Mouse (Mus musculus) bone marrow macrophage, adult 2 months (primary cell): ENCODE data around the gene Pvalb. TPM values are rescaled to one million over a fixed set of nuclear protein-coding genes. Genes with fewer than 3 reads are reported as not detected.

ENCODE experiments used
- H3K27ac ChIP-seq: 2 replicates; pipeline ENCODE4 v1.5.1; 2012; ENCODE audit warnings: low read depth, low read length; ENCODE audit not compliant: insufficient read depth
- H3K4me1 ChIP-seq: 2 replicates; pipeline ENCODE4 v1.6.1; 2012; ENCODE audit warnings: low read length; ENCODE audit not compliant: control insufficient read depth, insufficient read depth
- H3K4me3 ChIP-seq: 2 replicates; pipeline ENCODE4 v1.5.1; 2012; ENCODE audit warnings: mild to moderate bottlenecking, low read length, moderate library complexity; ENCODE audit not compliant: insufficient read depth
- CTCF ChIP-seq: IDR thresholded peaks from 2 replicates; pipeline ENCODE4 v1.5.1; 2012; ENCODE audit warnings: low read depth, mild to moderate bottlenecking, low read length, moderate library complexity
- POLR2A ChIP-seq: IDR thresholded peaks from 2 replicates; pipeline ENCODE4 v1.6.1; 2012; ENCODE audit warnings: mild to moderate bottlenecking, low read depth, low read length, borderline replicate concordance
- polyA plus RNA-seq: library from polyadenylated mRNA; stranded (reverse); fragments of >200 nt; gene quantifications from 2 replicates; pipeline ENCODE4 v1.2.4, GENCODE M21; 2012; ENCODE audit not compliant: missing spikeins, insufficient read depth, insufficient read length

Pvalb gene
- 0.83 TPM in 1 of 2 replicates, not detected in the other for polyA plus RNA-seq

GRCm38 (mm10) chr15:78206312-78206711, at the start of gene Pvalb:
Gene Pvalb (minus strand): TSS chr15:78206400.
- TF ChIP-seq POLR2A = no peak
- TF ChIP-seq CTCF = no peak
- H3K4me3 ChIP-seq = no peak within 1 kb of the TSS
- no peak within 1 kb of the TSS for H3K27ac ChIP-seq
- H3K4me1 ChIP-seq = no peaks in the 10 kb centered on the region

DNA sequence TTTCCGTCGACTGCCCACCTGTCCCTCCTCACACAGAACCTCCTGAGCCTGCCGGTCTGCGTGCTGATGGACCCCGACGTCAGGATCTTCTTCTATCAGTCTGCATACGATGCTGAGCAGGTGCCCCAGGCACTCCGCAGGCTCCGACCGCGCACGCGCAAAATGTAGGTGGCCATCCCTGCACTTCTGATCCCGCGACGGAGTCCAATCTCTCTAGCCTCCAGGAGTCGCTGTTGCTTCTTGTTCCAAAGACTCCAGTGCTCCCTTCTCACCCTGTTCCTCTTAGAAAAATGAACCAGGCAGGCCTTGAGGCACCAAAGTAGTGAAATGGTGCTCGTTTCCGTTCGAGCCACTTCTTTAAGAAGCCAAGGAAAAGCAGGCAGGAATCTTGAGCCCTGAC, 48.6 kb upstream of the Pvalb start:
- TF ChIP-seq CTCF (no peak), POLR2A (no peak)

DNA sequence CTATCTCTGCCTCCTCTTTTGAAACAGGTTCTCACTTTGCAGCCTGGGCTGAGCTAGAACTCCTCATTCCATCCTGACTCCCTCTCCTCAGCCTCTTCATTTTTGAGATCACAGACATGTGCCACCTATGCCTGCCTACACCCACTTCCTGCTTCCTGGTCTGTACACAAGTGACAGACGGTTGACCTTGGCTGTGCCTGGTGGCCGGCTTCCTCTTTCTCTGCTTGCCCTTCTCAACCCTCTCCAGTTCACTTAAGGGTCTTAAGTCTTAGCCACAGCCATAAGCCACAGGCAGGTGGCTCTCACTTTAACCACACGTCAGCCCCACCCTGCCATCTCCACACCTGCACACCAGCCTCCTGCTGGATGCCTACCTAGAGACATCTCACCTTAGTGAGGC, 42.2 kb upstream of the Pvalb start:
- no peak for TF ChIP-seq CTCF
- TF ChIP-seq POLR2A = no peak
- Histone ChIP-seq H3K27ac (peak overlapping the region; percentile 96), H3K4me1 (peaks cover 33% of the 10 kb centered on the region), H3K4me3 (peak overlapping the region; percentile 58)

More for the DNA sequence above, 48.6 kb upstream of the Pvalb start:
- H3K27ac ChIP-seq = no peak overlapping the region
- H3K4me3 ChIP-seq = no peak overlapping the region
- peaks cover 18% of the 10 kb centered on the region for H3K4me1 ChIP-seq

GRCm38 (mm10) chr15:78247659-78248058, 41.5 kb upstream of the Pvalb start:
- peaks cover 40% of the 10 kb centered on the region for H3K4me1 ChIP-seq
- peak overlapping the region; percentile 58 for H3K4me3 ChIP-seq
- no peak for TF ChIP-seq CTCF
- no peak for TF ChIP-seq POLR2A
- peak overlapping the region; percentile 96 for H3K27ac ChIP-seq

DNA sequence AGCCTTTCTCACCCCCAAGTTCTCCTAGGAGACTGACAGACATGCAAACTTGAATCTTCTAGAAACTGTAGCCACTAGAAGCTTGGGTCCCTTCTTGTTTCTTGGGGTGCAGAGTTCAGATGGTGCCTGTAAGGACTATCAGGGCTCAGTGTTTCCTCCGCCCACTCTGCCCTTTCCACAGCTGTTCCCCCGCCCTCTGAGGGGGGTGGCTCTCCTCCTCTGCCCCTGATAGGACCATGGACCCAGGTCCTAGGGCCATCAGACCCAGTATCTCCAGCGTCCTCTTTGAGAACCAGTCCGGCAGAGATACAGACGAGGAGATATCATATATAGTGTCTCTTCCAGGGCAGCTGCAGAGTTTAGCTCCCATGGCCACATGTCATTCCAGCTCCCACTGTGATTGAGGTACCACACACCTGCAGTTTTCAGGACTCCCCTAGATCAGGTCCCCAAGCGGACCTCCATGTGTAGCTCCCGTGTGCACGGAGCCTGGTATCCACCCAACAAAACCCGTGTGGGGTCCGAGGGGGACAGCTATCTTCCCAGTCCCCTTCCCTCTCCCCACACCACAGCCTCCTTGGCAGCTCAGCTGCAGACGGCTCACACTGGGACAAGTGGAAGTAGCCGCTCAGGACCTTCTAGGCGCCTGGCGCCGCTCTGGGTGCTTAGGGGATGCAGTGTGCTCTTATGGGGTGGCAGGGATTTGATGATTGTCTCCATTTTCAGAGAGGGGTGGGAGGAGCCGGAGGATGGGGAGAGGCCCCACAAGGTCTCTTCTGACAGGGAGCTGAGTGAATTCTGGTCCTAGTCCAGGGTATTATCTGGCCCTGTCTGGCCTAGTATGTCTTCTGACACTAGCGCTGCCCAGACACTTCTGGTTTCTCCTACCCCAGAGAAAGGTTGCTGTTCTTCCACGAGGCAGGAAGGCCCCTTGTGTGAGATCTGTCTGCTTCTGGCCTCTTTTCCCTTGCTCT, 40.2 kb upstream of the Pvalb start:
- H3K27ac ChIP-seq = peak overlapping the region; percentile 96
- no peak for TF ChIP-seq POLR2A
- TF ChIP-seq CTCF = no peak
- H3K4me1 ChIP-seq = peaks cover 45% of the 10 kb centered on the region
- peak overlapping the region; percentile 58 for H3K4me3 ChIP-seq

- peaks cover 45% of the 10 kb centered on the region for H3K4me1 ChIP-seq
- peak within 1 kb of the TSS; percentile 98 for H3K27ac ChIP-seq
- TF ChIP-seq CTCF (no peak), POLR2A (no peak)
- H3K4me3 ChIP-seq = peak within 1 kb of the TSS; percentile 58
Observed at GRCm38 (mm10) chr15:78244695-78245492, 38.7 kb upstream of the Pvalb start, which contains the start of gene Ncf4. Gene Ncf4 (plus strand): TSS chr15:78244801.

GRCm38 (mm10) chr15:78243774-78244173, 37.6 kb upstream of the Pvalb start:
- H3K4me3 ChIP-seq = peak overlapping the region; percentile 39
- TF ChIP-seq POLR2A (no peak), CTCF (no peak)
- peak overlapping the region; percentile 98 for H3K27ac ChIP-seq
- H3K4me1 ChIP-seq = peaks cover 40% of the 10 kb centered on the region

DNA sequence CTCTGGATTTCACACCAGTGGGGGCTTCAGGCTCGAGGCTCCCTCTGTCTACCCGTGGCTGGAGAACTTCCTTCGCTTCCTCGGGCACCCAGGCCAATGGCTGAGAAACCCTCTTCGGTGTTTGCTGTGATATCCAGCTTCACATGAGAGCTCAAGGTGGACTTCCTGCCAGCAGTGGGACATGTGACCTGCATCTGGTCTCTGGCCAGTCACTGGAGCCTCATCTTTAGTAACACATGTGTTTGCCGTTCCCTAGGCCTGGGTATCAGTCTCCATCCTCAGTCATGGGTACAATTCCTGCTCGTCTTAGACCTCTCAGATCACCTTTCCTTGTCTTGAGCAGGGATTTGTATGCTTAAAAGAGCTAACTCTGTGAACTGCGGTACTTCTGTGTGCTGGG, 36.9 kb upstream of the Pvalb start:
- Histone ChIP-seq H3K27ac (no peak overlapping the region), H3K4me1 (peaks cover 34% of the 10 kb centered on the region), H3K4me3 (no peak overlapping the region)
- TF ChIP-seq CTCF (no peak), POLR2A (no peak)

DNA sequence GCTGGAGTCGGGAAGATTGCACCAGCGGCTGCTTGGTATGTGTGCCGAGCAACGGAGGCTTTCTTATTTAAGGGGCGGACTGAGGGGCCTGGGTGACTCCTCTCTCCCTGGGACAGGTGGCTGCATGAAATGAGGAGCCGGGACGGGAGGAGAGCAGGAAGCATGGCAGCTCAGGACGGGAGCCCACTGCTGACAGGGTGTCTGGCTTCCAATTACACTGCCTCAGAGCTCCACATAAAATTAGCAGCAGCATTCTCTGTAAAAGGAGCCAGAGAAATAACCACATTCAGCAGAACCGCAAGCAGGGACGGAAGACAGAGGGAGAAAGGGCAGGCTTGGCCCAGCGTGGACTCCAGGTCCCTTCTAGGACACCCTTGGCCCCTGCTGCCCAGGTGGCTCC, 35.1 kb upstream of the Pvalb start:
- TF ChIP-seq POLR2A (no peak), CTCF (no peak)

More for the DNA sequence above, 35.1 kb upstream of the Pvalb start:
- no peak overlapping the region for H3K27ac ChIP-seq
- H3K4me1 ChIP-seq = peaks cover 21% of the 10 kb centered on the region
- no peak overlapping the region for H3K4me3 ChIP-seq
